Comparison of ENCODE assay signal across 8 mouse cellular contexts in the genomic region with DNA sequence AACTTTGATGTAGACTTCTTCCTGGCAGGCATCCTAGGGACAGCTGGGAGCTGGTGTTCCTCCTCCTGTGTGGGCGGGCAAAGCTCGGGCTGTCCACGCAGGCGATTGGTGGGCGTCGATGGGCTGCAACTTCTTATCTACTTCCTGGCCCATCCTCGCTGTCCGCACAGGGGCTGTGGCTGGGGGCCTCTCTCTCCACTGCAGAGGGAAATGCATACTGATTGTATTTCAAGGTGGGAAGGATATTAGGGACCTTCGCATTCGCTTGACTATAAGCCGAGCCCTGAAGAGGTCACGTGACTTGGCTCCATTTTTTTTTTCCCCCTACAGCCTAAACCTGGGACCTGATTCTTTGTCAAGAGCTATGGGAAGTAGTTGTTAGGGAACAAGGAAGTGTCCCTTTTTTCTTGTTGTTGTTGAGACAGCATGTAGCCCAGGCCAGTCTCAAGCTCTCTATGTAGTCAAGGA.
DNase-seq lines count a peak whose midpoint lies in the region; ATAC-seq and TF ChIP-seq lines count a peak whose summit lies in the region.

No protein-coding gene starts in this region.

- no peaks in the 10 kb centered on the region for H3K9me3 ChIP-seq in heart, embryonic 15.5 days (replicated peaks)

- 0 out of 2 replicates have a peak overlapping the region, but pooled peaks have one; percentile 29 for H3K9ac ChIP-seq in heart, embryonic 15.5 days

- TF ChIP-seq CTCF in layer of hippocampus, adult 2 months (conservative IDR thresholded peaks at IDR 0.05) = no peak
- TF ChIP-seq CTCF in testis, adult 2 months (IDR thresholded peaks at IDR 0.05; ENCODE audit: control insufficient read depth, insufficient read depth, insufficient replicate concordance, low read depth, low read length) = no peak

- peaks cover 40% of the 10 kb centered on the region for H3K4me1 ChIP-seq in heart, embryonic 15.5 days (replicated peaks)
- H3K4me1 ChIP-seq in testis, adult 2 months (ENCODE audit: control insufficient read depth, insufficient read depth, low read length) = no peaks in the 10 kb centered on the region

- H3K27ac ChIP-seq in heart, embryonic 15.5 days = peak overlapping the region; percentile 72
- H3K27ac ChIP-seq in layer of hippocampus, adult 2 months = peak overlapping the region; percentile 79
- peak overlapping the region; percentile 70 for H3K27ac ChIP-seq in testis, adult 2 months (ENCODE audit: control insufficient read depth, insufficient read depth, low read depth, low read length)

- H3K36me3 ChIP-seq in heart, embryonic 15.5 days = no peaks in the 10 kb centered on the region
- H3K36me3 ChIP-seq in testis, adult 2 months (ENCODE audit: control insufficient read depth, insufficient read depth, low read length) = no peaks in the 10 kb centered on the region

- no peak for TF ChIP-seq POLR2A in testis, adult 2 months (IDR thresholded peaks at IDR 0.05; ENCODE audit: control insufficient read depth, low read depth, low read length)

- peak overlapping the region; percentile 53 for H3K4me2 ChIP-seq in heart, embryonic 15.5 days

- peak overlapping the region; percentile 52 for H3K4me3 ChIP-seq in heart, embryonic 15.5 days
- peak overlapping the region; percentile 25 for H3K4me3 ChIP-seq in layer of hippocampus, adult 2 months
- peak overlapping the region; percentile 89 for H3K4me3 ChIP-seq in testis, adult 2 months (ENCODE audit: control insufficient read depth, low read depth, low read length)

- 11% methylated on average over 12 of the region's 12 CpGs for WGBS in heart, embryonic 15.5 days

- no peaks in the 10 kb centered on the region for H3K27me3 ChIP-seq in heart, embryonic 15.5 days
- no peaks in the 10 kb centered on the region for H3K27me3 ChIP-seq in testis, adult 2 months (ENCODE audit: control insufficient read depth, insufficient read depth, low read length)

- peak; percentile 91 for ATAC-seq in heart, embryonic 15.5 days (replicated peaks; ENCODE audit: insufficient number of reproducible peaks, insufficient read depth, low FRiP score, low read depth)
- ATAC-seq in CD4-positive, CD25-positive, alpha-beta regulatory T cell, adult 4 months = no peak

- peak; percentile 40 for DNase-seq in embryo, embryonic 11 days
- no peak for DNase-seq in embryo, embryonic 10.5 days (ENCODE audit: low spot score)
- DNase-seq in brain, adult 2 months (ENCODE audit: low read depth, low spot score) = peak; percentile 73
- DNase-seq in layer of hippocampus, adult 2 months (ENCODE audit: low spot score in 2 of 2) = peak; percentile 62 to 71
- peak; percentile 92 for DNase-seq in lung, postnatal 36 days

Comparison
In these comparisons a context has a peak if more than half of its experiments do, and no peak if none do; other contexts are left out.
1. H3K4me3 ChIP-seq: peak in every context shown above with its lines; median percentile 89 in testis, adult 2 months; 52 in heart, embryonic 15.5 days; 25 in layer of hippocampus, adult 2 months.